Mouse (Mus musculus): Measurements from ENCODE around the gene Sirpa.

The Sirpa gene

GRCm38 (mm10) chr2:129582261-129582660 lies 10.4 kb upstream of the Sirpa start:
- no peak for DNase-seq (ENCODE audit: low read depth, low spot score)

DNA sequence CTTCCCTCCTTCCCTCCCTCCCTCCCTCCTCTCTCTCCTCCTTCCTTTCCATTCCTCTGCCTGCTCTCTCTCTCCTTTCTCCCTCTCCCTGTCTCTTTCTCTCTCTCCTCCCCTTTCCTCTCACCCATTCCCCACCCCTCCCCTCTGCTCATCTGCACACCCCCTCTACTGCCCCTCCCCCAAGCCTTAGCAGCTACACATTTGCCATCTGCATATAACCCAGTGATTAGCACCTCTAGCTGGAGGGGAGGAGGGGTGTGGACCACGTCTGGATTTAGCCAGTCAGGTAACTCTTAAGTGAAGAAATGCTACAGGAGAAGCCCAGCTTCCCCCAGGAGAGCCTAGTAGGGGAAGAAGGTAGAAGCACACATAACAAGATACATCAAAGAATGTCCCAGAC lies 7.7 kb upstream of the Sirpa start:
- no peak for DNase-seq (ENCODE audit: low read depth, low spot score)

- no peak for DNase-seq (ENCODE audit: low read depth, low spot score)
These were observed 6.6 kb upstream of the Sirpa start for GRCm38 (mm10) chr2:129585904-129586514.

GRCm38 (mm10) chr2:129587241-129587640 lies 5.4 kb upstream of the Sirpa start:
- DNase-seq (ENCODE audit: low read depth, low spot score) = no peak

- no peak for DNase-seq (ENCODE audit: low read depth, low spot score)
These were observed 4.8 kb upstream of the Sirpa start for GRCm38 (mm10) chr2:129587825-129588251.

DNA sequence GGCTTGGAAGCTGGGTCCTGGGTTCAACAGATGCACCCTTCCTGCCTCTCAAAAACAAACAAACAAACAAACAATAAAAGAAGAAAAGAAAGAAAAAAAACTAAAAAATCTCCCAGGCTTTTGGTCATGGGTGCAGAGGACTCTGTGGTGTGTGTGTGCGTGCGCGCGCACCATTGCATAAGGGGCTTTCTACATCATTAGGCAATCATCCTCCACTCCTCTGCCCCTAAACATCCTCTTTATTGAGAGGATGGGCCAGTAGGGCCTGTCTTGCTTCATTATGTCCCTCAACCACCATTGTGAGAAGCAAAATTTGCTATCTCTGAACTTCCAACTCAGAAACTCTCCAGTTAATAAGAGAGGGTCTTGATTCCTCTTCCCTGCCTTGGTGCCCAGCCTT lies 738 bp upstream of the Sirpa start:
- DNase-seq (ENCODE audit: low read depth, low spot score) = no peak

DNA sequence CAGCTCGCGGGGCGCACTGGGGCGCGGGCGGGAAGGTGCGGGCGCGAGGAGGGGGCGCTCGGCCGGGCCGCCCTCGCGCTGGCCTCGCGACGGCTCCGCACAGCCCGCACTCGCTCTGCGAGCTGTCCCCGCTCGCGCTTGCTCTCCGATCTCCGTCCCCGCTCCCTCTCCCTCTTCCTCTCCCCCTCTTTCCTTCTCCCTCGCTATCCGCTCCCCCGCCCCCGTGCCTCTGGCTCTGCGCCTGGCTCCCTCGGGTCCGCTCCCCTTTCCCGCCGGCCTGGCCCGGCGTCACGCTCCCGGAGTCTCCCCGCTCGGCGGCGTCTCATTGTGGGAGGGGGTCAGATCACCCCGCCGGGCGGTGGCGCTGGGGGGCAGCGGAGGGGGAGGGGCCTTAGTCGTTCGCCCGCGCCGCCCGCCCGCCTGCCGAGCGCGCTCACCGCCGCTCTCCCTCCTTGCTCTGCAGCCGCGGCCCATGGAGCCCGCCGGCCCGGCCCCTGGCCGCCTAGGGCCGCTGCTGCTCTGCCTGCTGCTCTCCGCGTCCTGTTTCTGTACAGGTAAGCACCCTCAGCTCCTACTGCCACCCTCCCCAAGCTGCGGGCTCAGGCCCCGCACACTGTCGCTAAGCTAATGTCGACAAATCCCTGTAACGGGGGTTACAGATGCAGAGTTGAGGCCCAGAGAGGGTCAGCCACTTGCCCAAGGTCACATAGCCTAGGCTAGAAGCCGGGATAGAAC lies 673 bp downstream of the Sirpa start:
- DNase-seq (ENCODE audit: low read depth, low spot score) = no peak

DNA sequence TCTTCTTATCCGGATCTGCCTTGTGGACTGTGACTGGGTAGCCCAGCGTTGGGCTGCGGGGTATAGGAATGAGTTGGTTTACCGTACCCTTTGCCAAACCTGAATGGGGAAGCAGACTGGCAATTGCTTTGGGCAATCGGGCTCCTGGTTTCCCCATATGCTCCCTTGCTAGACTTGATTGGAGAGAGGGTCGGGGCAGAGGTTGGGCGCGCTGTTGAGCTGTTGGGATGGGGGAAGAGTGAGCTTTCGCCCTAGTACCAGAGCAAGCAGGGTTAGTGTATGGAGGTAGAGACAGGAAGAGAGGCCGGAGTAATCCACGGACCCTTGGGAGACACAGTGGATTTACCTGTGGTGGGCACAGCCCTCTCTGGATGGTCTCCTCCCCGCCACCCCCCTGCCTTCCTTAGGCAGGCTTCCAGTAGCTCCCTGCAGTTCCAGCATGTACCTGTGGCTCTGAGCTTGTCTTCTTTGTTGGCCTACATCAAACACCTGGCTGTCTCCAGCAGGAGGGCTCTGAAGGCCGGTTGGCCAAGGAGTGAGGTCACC lies 1.3 kb downstream of the Sirpa start:
- DNase-seq (ENCODE audit: low read depth, low spot score) = no peak

DNA sequence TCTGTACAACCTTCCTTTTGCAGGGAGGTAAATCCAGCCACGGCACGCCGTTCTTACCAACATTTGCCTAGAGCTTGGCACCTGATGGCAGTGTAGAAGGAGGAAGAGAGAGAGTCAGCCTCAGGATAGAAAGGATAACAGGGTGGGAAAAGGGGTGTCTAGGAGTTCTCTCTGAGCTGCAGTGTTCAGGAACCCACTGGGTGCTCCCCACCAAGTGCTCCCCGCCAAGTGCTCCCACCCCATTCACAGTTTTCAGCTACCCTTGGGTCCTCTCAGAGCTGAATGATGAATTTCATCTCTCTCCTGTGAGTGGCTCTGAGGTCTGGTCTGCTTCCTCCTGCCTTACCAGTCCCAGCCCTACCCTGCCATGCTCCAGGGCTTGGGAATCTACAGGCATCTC lies 1.9 kb downstream of the Sirpa start:
- DNase-seq (ENCODE audit: low read depth, low spot score) = no peak

DNA sequence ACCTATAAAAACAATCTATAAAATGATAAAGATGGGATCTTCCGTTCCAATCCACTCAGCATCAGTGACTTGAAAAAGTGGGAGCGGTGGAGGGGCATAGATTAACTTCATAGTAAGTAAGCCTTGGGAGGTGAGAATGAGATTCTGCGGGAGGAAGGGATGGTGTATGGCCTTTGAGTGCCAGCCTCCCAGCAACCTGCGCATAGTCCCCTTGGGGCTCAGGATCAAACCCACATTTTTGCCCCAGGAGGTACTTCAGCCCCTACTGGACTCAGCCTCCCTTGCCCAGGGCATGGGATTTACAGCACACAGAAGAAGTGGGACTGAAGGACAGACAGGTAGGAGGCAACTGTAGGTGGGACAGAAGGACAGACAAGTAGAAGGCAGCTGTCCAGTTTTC lies 2.6 kb downstream of the Sirpa start:
- no peak for DNase-seq (ENCODE audit: low read depth, low spot score)

GRCm38 (mm10) chr2:129595661-129596209 lies 3.1 kb downstream of the Sirpa start:
- DNase-seq (ENCODE audit: low read depth, low spot score) = no peak

DNA sequence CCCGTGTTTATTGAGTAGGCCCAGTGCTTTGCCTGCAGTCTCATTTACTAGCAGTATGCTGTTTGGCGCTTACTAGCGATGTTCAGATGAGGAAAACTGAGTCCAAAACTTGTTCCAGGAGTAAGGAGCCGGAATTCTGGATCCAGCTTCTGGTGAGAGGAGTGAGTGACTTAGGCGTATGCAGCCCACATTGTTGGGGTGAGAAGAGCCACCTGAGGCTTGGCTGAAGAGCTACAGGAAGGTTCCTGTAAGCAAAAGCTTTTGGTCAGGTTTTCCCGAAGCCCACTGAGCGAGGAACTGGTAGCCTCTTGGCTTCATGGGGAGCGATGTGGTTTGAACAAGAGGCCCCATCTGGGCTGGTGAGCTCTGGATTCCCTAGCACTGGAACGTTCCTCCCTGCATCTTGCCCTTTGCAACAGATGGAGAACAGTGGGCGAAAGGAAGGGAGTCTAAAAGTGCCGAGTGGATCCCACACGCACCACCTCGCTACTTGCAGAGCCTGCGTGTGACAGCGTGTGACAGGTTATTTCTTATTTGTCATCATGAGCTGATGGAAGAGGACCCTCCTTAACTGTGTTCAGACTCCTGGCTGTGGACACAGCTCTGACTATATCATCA lies 4.0 kb downstream of the Sirpa start:
- no peak for DNase-seq (ENCODE audit: low read depth, low spot score)

DNA sequence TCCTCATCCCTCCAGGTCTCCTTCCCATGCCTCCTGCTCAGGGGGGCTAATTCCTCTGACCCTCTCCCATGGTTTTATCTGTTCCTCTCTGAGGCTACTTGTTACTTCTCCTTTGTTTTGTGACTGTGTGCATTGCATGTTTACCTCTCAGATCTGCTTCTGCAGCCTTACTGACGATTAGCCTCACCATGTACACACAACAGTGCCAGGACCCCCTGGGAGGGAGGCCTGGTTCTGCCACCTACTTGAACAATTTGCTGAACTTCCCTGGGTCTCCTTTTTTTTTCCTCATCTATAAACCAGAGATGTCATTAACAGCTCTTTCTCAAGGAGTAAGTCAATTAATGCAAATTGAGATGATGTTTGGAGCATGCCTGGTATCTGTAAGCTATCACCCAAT lies 4.9 kb downstream of the Sirpa start:
- DNase-seq (ENCODE audit: low read depth, low spot score) = no peak

GRCm38 (mm10) chr2:129598094-129598493 lies 5.5 kb downstream of the Sirpa start:
- no peak for DNase-seq (ENCODE audit: low read depth, low spot score)

- no peak for DNase-seq (ENCODE audit: low read depth, low spot score)
These were observed 6.8 kb downstream of the Sirpa start for GRCm38 (mm10) chr2:129599231-129600084.

GRCm38 (mm10) chr2:129601059-129601650 lies 8.5 kb downstream of the Sirpa start:
- no peak for DNase-seq (ENCODE audit: low read depth, low spot score)

DNA sequence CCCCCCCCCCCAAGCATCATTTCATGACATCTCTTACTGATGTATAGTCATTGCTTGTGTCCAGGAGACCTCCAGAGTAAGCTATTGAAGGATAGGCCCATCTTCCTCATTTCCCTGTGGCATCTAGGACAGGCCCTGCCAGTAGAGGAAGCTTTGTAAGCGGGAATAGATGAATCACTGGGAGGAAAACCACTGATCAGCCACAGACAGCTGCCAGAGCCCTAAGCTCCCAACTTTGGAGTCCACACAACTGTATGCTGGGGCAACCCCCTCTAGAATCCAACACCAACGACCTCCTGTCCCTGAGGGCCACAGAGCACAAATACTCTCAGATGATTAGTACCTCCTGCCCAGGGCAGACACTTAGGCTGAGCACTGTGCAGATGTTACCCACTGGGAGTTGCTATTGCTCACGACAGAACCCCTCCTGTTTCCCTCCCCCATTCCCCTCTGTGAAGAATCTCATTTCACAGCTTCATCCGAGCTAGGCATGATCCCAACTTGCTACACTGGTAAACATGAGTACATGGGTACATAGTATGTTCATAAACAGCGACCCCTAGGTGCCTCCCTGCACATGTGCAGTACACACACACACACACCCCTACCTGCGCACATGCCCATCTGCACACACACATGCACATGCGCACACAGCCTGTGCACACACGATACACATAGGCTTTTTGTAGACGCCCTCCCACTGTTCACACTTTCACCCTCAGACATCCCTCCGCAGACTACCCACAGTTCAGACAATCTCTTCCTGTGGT lies 9.4 kb downstream of the Sirpa start:
- no peak for DNase-seq (ENCODE audit: low read depth, low spot score)

GRCm38 (mm10) chr2:129602856-129603255 lies 10.2 kb downstream of the Sirpa start:
- DNase-seq (ENCODE audit: low read depth, low spot score) = no peak

DNA sequence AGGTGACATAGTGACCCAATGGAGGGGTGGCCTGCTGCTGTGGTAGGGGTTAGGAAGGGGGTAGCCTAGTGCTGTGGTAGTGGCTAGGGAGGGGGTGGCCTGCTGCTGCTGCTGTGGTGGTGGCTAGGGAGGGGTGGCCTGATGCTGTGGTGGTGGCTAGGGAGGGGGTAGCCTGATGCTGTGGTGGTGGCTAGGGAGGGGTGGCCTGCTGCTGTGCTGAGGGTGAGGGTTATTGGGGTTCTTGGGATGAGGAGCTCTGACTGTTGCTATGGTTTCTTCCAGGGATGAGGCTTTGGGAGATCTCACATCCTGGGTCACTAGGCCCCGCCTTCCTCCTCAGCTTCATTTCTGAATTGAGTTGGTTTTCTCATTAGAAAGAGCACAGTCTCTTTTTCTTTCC lies 10.9 kb downstream of the Sirpa start:
- DNase-seq (ENCODE audit: low read depth, low spot score) = no peak

- DNase-seq (ENCODE audit: low read depth, low spot score) = no peak
These were observed 11.4 kb downstream of the Sirpa start for GRCm38 (mm10) chr2:129604032-129604431.

Data from brain, embryonic 18.5 days (tissue).